Mouse (Mus musculus): ENCODE results near the gene Cebpzos.

Cebpzos gene

GRCm38 (mm10) chr17:78942579-78942978, 26.3 kb downstream of the Cebpzos start:
- no peak for DNase-seq

GRCm38 (mm10) chr17:78951225-78951624, 34.9 kb downstream of the Cebpzos start:
- DNase-seq: no peak

- no peak for DNase-seq
These were observed 35.8 kb downstream of the Cebpzos start for GRCm38 (mm10) chr17:78952070-78952469.

GRCm38 (mm10) chr17:78953240-78953639, 36.9 kb downstream of the Cebpzos start:
- DNase-seq: no peak

GRCm38 (mm10) chr17:78959473-78959872, 43.2 kb downstream of the Cebpzos start:
- DNase-seq: no peak

- DNase-seq: no peak
These were observed 48.1 kb downstream of the Cebpzos start for GRCm38 (mm10) chr17:78964387-78964786.

- no peak for DNase-seq
These were observed 50.0 kb downstream of the Cebpzos start for GRCm38 (mm10) chr17:78966092-78966883.

- no peak for DNase-seq
These were observed 52.2 kb downstream of the Cebpzos start for GRCm38 (mm10) chr17:78968500-78968899.
